Mouse (Mus musculus) C2C12 (cell line): ENCODE measurements around the gene Dok5. TPM values are rescaled to one million over a fixed set of nuclear protein-coding genes. Genes with fewer than 3 reads are reported as not detected.

ENCODE experiments used
- H3K27me3 ChIP-seq: one replicate; pipeline ENCODE4 v1.6.1; 2011; ENCODE audit not compliant: control insufficient read depth, insufficient read depth, insufficient read length
- H3K36me3 ChIP-seq: one replicate; pipeline ENCODE4 v1.6.1; 2011; ENCODE audit not compliant: control insufficient read depth, insufficient read depth
- H3K4me3 ChIP-seq: one replicate; pipeline ENCODE4 v1.5.1; 2011; ENCODE audit warnings: mild to moderate bottlenecking, control low read depth; ENCODE audit not compliant: poor library complexity, insufficient read depth, severe bottlenecking
- H3K79me2 ChIP-seq: one replicate; pipeline ENCODE4 v1.6.1; 2011; ENCODE audit not compliant: control insufficient read depth, insufficient read depth
- H3K79me3 ChIP-seq: one replicate; pipeline ENCODE4 v1.6.1; 2011; ENCODE audit warnings: low read depth, control low read depth
- H3ac ChIP-seq: one replicate; pipeline ENCODE3; 2011; ENCODE audit warnings: low read depth; ENCODE audit not compliant: control insufficient read depth, insufficient read length
- CEBPB ChIP-seq: IDR thresholded peaks from one replicate; pipeline ENCODE4 v1.6.1; 2011; ENCODE audit warnings: low read depth, mild to moderate bottlenecking, control low read depth, moderate library complexity
- CTCF ChIP-seq: IDR thresholded peaks from one replicate; pipeline ENCODE4 v1.5.1; 2011; ENCODE audit not compliant: control insufficient read depth, insufficient read depth, insufficient read length
- FOSL1 ChIP-seq: IDR thresholded peaks from one replicate; pipeline ENCODE4 v1.8.0; 2011; ENCODE audit warnings: mild to moderate bottlenecking, low read length; ENCODE audit not compliant: poor library complexity, insufficient read depth, severe bottlenecking
- MAX ChIP-seq: IDR thresholded peaks from one replicate; pipeline ENCODE4 v1.6.1; 2011; ENCODE audit warnings: mild to moderate bottlenecking, control low read depth
- MYOD1 ChIP-seq: IDR thresholded peaks from one replicate; pipeline ENCODE4 v1.6.1; 2011; ENCODE audit warnings: low read depth; ENCODE audit not compliant: control insufficient read depth, insufficient read length
- MYOG ChIP-seq: IDR thresholded peaks from one replicate; pipeline ENCODE4 v1.6.1; 2011; ENCODE audit not compliant: control insufficient read depth, insufficient read length; ENCODE audit errors: extremely low read depth
- USF1 ChIP-seq: IDR thresholded peaks from one replicate; pipeline ENCODE4 v1.6.1; 2011; ENCODE audit warnings: low read depth, mild to moderate bottlenecking, control low read depth, moderate library complexity
- polyA plus RNA-seq: library from polyadenylated mRNA; unstranded; fragments of >200 nt; fragmentation: generic; extraction: Trizol; gene quantifications from one replicate; pipeline ENCODE4 v1.2.1, GENCODE M21; 2012; ENCODE audit warnings: missing spikeins

Dok5 gene
- polyA plus RNA-seq, 1 experiment = not detected

DNA sequence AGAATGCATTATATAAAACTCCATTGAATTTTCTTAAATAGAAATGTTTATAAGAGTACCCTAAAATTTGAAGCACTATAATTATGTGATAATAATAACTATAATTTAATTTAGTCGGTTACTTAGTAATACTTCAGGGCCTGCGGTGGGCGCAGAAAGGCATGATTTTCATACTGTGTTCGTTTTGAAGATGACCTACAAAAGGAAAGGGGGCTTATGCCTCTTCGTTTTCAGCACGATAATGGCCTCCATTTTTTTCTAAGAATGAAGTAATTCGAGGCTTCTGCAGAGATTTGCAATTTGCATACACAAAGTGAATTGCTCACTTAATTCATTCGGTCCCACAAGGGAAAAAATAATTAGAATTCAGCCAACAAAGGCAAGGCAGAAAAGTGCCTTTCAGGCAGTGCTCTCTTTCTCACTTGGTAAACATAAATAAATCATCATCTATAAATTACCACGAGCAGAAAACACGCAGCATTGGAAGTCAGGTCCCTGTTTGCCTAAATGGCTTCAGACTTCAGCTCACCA, 76.7 kb downstream of the Dok5 start:
- no peaks in the 10 kb centered on the region for H3K36me3 ChIP-seq
- no peaks in the 10 kb centered on the region for H3K79me3 ChIP-seq
- no peak overlapping the region for H3K4me3 ChIP-seq
- H3K27me3 ChIP-seq = no peaks in the 10 kb centered on the region
- no peak for TF ChIP-seq MAX
- no peaks in the 10 kb centered on the region for H3K79me2 ChIP-seq
- no peak overlapping the region for H3ac ChIP-seq

DNA sequence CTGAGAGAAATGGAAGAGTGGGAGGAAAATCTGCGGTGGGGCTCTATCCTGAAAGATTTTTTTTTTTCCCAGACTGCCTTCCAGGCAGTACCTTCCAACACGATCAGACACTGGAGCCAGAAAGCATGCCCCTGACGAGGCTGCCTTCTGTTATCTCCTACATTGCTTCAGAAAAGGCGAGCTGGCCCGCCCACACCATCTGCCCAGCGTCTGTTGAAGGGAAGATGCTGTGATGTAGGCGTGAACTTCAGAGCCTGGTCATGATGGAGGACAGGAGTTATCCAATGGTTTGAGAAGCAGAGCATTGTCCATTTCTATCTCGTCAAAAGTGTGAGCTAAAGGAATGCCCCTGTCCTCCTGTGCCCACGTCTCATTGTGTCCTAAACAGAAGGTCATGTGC, 79.7 kb downstream of the Dok5 start:
- Histone ChIP-seq H3K4me3 (no peak overlapping the region), H3K79me3 (no peaks in the 10 kb centered on the region), H3K27me3 (no peaks in the 10 kb centered on the region), H3ac (no peak overlapping the region), H3K79me2 (no peaks in the 10 kb centered on the region), H3K36me3 (no peaks in the 10 kb centered on the region)
- TF ChIP-seq USF1 (no peak), CEBPB (no peak), MAX (no peak)

DNA sequence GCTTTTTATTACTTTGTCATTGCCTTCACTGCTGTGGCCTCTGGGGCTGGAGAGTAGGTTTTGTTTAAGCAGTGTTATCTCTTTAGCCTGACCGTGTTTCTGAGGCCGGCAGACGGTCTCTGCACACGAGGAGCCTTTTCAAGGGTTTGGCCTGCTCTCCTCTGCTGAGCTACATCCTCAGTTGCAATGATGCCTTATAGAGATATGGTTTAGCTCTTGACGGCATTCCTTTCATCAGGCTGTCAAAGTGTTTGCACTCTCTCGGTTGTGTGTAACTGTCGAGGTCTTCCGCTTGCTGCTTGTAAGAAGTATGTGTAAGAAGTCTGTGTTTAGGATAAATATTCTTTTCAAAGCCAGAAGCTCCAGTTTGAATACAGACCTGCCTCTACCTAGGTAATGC, 84.7 kb downstream of the Dok5 start:
- no peaks in the 10 kb centered on the region for H3K79me3 ChIP-seq
- H3K79me2 ChIP-seq = no peaks in the 10 kb centered on the region
- H3K36me3 ChIP-seq = no peaks in the 10 kb centered on the region
- no peak overlapping the region for H3K4me3 ChIP-seq
- TF ChIP-seq MYOD1 = no peak
- TF ChIP-seq CEBPB = no peak
- TF ChIP-seq MYOG = no peak
- no peak for TF ChIP-seq FOSL1
- no peak for TF ChIP-seq MAX
- TF ChIP-seq USF1 = no peak
- no peak for TF ChIP-seq CTCF
- H3K27me3 ChIP-seq = no peaks in the 10 kb centered on the region
- H3ac ChIP-seq = no peak overlapping the region

DNA sequence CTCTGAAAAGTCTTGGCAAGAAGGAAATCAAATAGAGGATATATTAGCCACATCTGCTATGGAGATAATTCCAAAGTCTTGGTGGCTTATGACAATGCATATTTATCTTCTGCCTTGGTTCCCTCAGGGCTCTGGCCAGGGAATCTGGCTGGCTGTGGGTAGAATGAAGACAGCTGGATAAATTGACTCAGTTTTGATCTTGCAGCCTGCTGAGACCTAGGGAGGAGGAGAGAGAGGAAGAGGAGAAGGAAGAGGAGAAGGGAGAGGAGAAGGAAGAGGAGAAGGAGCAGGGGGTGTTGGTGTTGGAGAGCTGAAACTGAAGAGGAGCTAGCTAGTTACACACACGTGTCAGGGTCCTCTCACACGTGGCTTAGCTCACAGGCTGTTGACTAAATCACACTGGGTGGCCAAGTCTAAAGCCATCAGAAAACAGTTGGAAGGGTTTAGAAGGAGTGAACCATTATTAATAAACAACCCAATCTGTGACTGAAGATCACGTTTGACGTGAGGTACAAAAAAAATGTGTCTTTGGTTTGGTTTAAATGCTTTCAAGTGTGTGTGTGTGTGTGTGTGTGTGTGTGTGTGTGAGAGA, 85.6 kb downstream of the Dok5 start:
- Histone ChIP-seq H3K36me3 (no peaks in the 10 kb centered on the region), H3ac (no peak overlapping the region), H3K79me2 (no peaks in the 10 kb centered on the region), H3K79me3 (no peaks in the 10 kb centered on the region), H3K27me3 (no peaks in the 10 kb centered on the region), H3K4me3 (no peak overlapping the region)
- TF ChIP-seq MAX (no peak), CTCF (no peak), FOSL1 (no peak), USF1 (no peak), MYOD1 (no peak), MYOG (no peak), CEBPB (no peak)

DNA sequence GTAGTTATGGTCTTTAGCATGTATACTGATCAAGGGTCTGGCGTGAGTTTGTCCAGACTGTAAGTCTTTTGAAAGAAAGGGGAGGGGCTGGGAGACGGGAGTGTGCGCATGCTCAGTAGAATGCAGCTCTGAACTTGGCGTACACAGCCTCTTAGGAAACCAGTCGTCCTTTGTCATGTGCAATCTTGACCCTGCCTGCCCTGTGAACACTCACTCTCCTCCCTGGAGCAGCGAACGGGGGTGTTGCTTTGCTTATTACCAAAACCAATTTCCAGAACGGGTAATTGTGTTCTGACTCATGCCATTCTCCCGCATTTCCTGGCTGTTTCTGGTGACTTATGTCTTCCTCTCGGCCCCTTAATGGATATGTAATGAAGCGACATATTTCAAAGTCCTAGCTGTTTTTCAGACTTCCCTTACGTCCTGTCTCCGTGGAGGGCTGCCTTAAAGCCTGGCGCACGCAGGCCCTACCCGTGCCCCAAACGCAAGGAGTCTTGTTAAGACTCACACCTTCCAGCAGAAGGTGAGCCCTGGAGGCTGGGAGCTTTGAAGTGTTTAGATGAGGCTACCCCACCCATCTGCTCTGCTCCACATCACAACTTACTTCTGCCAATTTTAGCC, 95.3 kb downstream of the Dok5 start:
- Histone ChIP-seq H3ac (no peak overlapping the region), H3K4me3 (no peak overlapping the region), H3K27me3 (no peaks in the 10 kb centered on the region), H3K36me3 (no peaks in the 10 kb centered on the region), H3K79me3 (no peaks in the 10 kb centered on the region), H3K79me2 (no peaks in the 10 kb centered on the region)
- TF ChIP-seq CTCF (no peak), CEBPB (no peak), MYOD1 (no peak), MYOG (no peak), USF1 (no peak), MAX (no peak), FOSL1 (no peak)

DNA sequence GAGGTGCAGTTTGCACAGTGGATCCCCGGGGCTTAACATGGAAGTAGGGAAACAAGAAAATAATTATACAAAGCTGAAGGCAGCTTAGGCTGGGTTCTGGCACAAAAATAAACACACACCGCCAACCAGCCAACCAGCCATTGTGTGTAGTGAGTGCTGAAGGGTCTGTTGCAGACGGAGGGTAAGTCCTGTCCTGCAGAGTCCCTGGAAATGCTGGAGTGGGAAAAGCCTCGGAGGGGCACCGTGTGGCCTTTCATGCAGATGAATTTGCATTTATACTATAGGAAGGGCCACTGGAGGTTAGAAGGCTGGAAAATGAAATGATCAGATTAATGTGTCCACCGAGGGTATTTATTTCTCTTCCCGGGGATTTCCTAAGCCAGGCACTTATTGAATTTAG, 97.2 kb downstream of the Dok5 start:
- H3K79me2 ChIP-seq = no peaks in the 10 kb centered on the region
- H3K27me3 ChIP-seq = no peaks in the 10 kb centered on the region
- TF ChIP-seq USF1 = no peak
- TF ChIP-seq MAX = no peak
- TF ChIP-seq FOSL1 = no peak
- TF ChIP-seq MYOD1 = no peak
- no peak for TF ChIP-seq CEBPB
- H3K36me3 ChIP-seq = no peaks in the 10 kb centered on the region
- H3ac ChIP-seq = no peak overlapping the region
- no peak overlapping the region for H3K4me3 ChIP-seq
- H3K79me3 ChIP-seq = no peaks in the 10 kb centered on the region
